ENCODE assay signal across 35 mouse cellular contexts in genomic region chr15:51485554-51485953, GRCm38 (mm10).
"Had no signal": no experiment of that assay in that cellular context is flagged by ENCODE, and none has a peak within 500 bp of the region (broad histone marks: within the 10 kb centered on the region; RNA-seq: fewer than 3 reads in every experiment).

No protein-coding gene starts in this region.

- H3K4me1 ChIP-seq: heart, embryonic 10.5 days; heart, embryonic 12.5 days; heart, embryonic 13.5 days; heart, embryonic 15.5 days; hindbrain, embryonic 10.5 days; hindbrain, embryonic 12.5 days; hindbrain, embryonic 13.5 days; hindbrain, embryonic 15.5 days; intestine, embryonic 15.5 days; kidney, embryonic 15.5 days had no signal

- H3K36me3 ChIP-seq: heart, embryonic 10.5 days; heart, embryonic 12.5 days; heart, embryonic 13.5 days; heart, embryonic 15.5 days; hindbrain, embryonic 10.5 days; hindbrain, embryonic 12.5 days; hindbrain, embryonic 13.5 days; hindbrain, embryonic 15.5 days; intestine, embryonic 15.5 days; kidney, embryonic 15.5 days had no signal

- H3K4me3 ChIP-seq: heart, embryonic 10.5 days; heart, embryonic 12.5 days; heart, embryonic 13.5 days; heart, embryonic 15.5 days; hindbrain, embryonic 10.5 days; hindbrain, embryonic 12.5 days; hindbrain, embryonic 13.5 days; hindbrain, embryonic 15.5 days; intestine, embryonic 15.5 days; kidney, embryonic 15.5 days; layer of hippocampus, adult 2 months had no signal

- H3K27ac ChIP-seq: heart, embryonic 10.5 days; heart, embryonic 13.5 days; heart, embryonic 15.5 days; hindbrain, embryonic 10.5 days; hindbrain, embryonic 12.5 days; hindbrain, embryonic 13.5 days; hindbrain, embryonic 14.5 days; hindbrain, embryonic 15.5 days; hindbrain, postnatal 0 days; intestine, embryonic 15.5 days; kidney, embryonic 15.5 days; kidney, postnatal 0 days; layer of hippocampus, adult 2 months had no signal

- H3K27me3 ChIP-seq: heart, embryonic 12.5 days; heart, embryonic 13.5 days; heart, embryonic 15.5 days; hindbrain, embryonic 12.5 days; hindbrain, embryonic 13.5 days; hindbrain, embryonic 15.5 days; intestine, embryonic 15.5 days; kidney, embryonic 15.5 days had no signal

- DNase-seq: heart, postnatal 10 days; heart, postnatal 14 days; heart, postnatal 36 days; heart, postnatal 4 days; kidney, adult 11 months; kidney, adult 18-20 months; kidney, adult 2 months; kidney, adult 8-10 months; kidney, adult 9 months; kidney, postnatal 10 days; kidney, postnatal 14 days; kidney, postnatal 25 days; kidney, postnatal 36 days; kidney, postnatal 4 days; layer of hippocampus, adult 9-11 months; layer of hippocampus, postnatal 36 days had no signal

- H3K9ac ChIP-seq: heart, embryonic 12.5 days; heart, embryonic 13.5 days; heart, embryonic 15.5 days; hindbrain, embryonic 12.5 days; hindbrain, embryonic 13.5 days; hindbrain, embryonic 14.5 days; hindbrain, embryonic 15.5 days; intestine, embryonic 15.5 days; kidney, embryonic 15.5 days had no signal

- H3K4me2 ChIP-seq: heart, embryonic 11.5 days; heart, embryonic 12.5 days; heart, embryonic 13.5 days; heart, embryonic 15.5 days; hindbrain, embryonic 12.5 days; hindbrain, embryonic 13.5 days; hindbrain, embryonic 14.5 days; hindbrain, embryonic 15.5 days; intestine, embryonic 15.5 days; kidney, embryonic 15.5 days had no signal

- H3K9me3 ChIP-seq: heart, embryonic 10.5 days; heart, embryonic 12.5 days; heart, embryonic 13.5 days; heart, embryonic 15.5 days; hindbrain, embryonic 10.5 days; hindbrain, embryonic 12.5 days; hindbrain, embryonic 13.5 days; hindbrain, embryonic 15.5 days; intestine, embryonic 15.5 days; kidney, embryonic 15.5 days had no signal

- ATAC-seq: hindbrain, embryonic 16.5 days; hindbrain, postnatal 0 days; inflammation-experienced regulatory T-cells, adult 6 months; intestine, embryonic 15.5 days; intestine, embryonic 16.5 days; intestine, postnatal 0 days had no signal
